ENCODE assay signal across 9 mouse cellular contexts in genomic region chr7:65802806-65803205, GRCm38 (mm10). TPM values are rescaled to one million over a fixed set of nuclear protein-coding genes. Genes with fewer than 3 reads are reported as not detected.
DNase-seq lines count a peak whose midpoint lies in the region; ATAC-seq lines count a peak whose summit lies in the region.
"Had no signal": no experiment of that assay in that cellular context is flagged by ENCODE, and none has a peak within 500 bp of the region (broad histone marks: within the 10 kb centered on the region; RNA-seq: fewer than 3 reads in every experiment).

No protein-coding gene starts in this region.

- H3K9me3 ChIP-seq in liver, embryonic 16.5 days (replicated peaks; ENCODE audit: control insufficient read depth, low read length) = no peaks in the 10 kb centered on the region

- no peaks in the 10 kb centered on the region for H3K27me3 ChIP-seq in liver, embryonic 16.5 days (ENCODE audit: control insufficient read depth, insufficient read depth, low read depth, low read length)

- peaks cover 2% of the 10 kb centered on the region for H3K4me1 ChIP-seq in liver, embryonic 16.5 days (ENCODE audit: control insufficient read depth, low read depth, low read length)

- peak overlapping the region; percentile 85 for H3K27ac ChIP-seq in liver, embryonic 16.5 days (ENCODE audit: low read length)
- H3K27ac ChIP-seq: left cerebral cortex, adult 2 months had no signal

- DNase-seq in MN1 (ENCODE audit: low spot score) = peak; percentile 8
- DNase-seq in adrenal gland, postnatal 25 days = peak; percentile 6
- DNase-seq in cerebellum, postnatal 4 days (ENCODE audit: low spot score in 2 of 2) = no peak
- DNase-seq in heart, adult 9 months (ENCODE audit: low spot score in 2 of 2) = no peak
- DNase-seq in thymus, adult 18-20 months = no peak

- ATAC-seq in liver, embryonic 16.5 days (ENCODE audit: low read depth) = peak; percentile 62
- ATAC-seq in megakaryocyte progenitor cell, adult 5-6 weeks (replicated peaks; ENCODE audit: poor library complexity) = peak; percentile 90

- no peaks in the 10 kb centered on the region for H3K36me3 ChIP-seq in liver, embryonic 16.5 days (ENCODE audit: control insufficient read depth, insufficient read depth)

- H3K9ac ChIP-seq in liver, embryonic 16.5 days (ENCODE audit: low read depth, low read length) = no peak overlapping the region

- H3K4me3 ChIP-seq in liver, embryonic 16.5 days (ENCODE audit: low read depth, low read length) = no peak overlapping the region
- H3K4me3 ChIP-seq: left cerebral cortex, adult 2 months had no signal

- H3K4me2 ChIP-seq in liver, embryonic 16.5 days (ENCODE audit: low read depth, low read length) = no peak overlapping the region

- WGBS in liver, embryonic 16.5 days (ENCODE audit: insufficient replicate concordance) = 51% methylated on average over 8 of the region's 8 CpGs

RNA-seq across cellular contexts. Expression of gene Pcsk6, which starts 58.7 kb away (rescaled TPM):
- total RNA-seq in adrenal gland, postnatal 25 days (2021) = 11.6 and 20.8 TPM in 2 replicates
- polyA plus RNA-seq in liver, embryonic 16.5 days (2015; fragmentation: Nextera tagmentation; extraction: Ambion mirVana) = 1.2 and 1.5 TPM in 2 replicates
- total RNA-seq in megakaryocyte progenitor cell, adult 5-6 weeks (2015) = not detected in 2 replicates
- total RNA-seq in megakaryocyte progenitor cell, adult 5-6 weeks (2017) = not detected in 2 replicates
- total RNA-seq: hematopoietic stem cell, adult 5-6 weeks had no signal

Comparison
In these comparisons a context has a peak if more than half of its experiments do, and no peak if none do; other contexts are left out.
1. DNase-seq: peak in MN1 (single experiment) and adrenal gland, postnatal 25 days (single experiment); none in cerebellum, postnatal 4 days (0 of 2), heart, adult 9 months (0 of 2) and thymus, adult 18-20 months (0 of 2).
2. RNA of gene Pcsk6, which starts 58.7 kb away (total RNA-seq): 11.6 to 20.8 TPM in adrenal gland, postnatal 25 days; not detected in megakaryocyte progenitor cell, adult 5-6 weeks; every median in the first group is over 10 times any median in the second.